Comparison of ENCODE assay signal across 10 mouse cellular contexts in genomic region chr8:104601386-104601785, GRCm38 (mm10). TPM values are rescaled to one million over a fixed set of nuclear protein-coding genes. Genes with fewer than 3 reads are reported as not detected.
DNase-seq lines count a peak whose midpoint lies in the region; ATAC-seq and TF ChIP-seq lines count a peak whose summit lies in the region.
"Had no signal": no experiment of that assay in that cellular context is flagged by ENCODE, and none has a peak within 500 bp of the region (broad histone marks: within the 10 kb centered on the region; RNA-seq: fewer than 3 reads in every experiment).

No protein-coding gene starts in this region.

- no peak overlapping the region for H3K9ac ChIP-seq in lung, embryonic 14.5 days
- 0 out of 2 replicates have a peak overlapping the region, but pooled peaks have one; percentile 23 for H3K9ac ChIP-seq in intestine, embryonic 15.5 days
- 0 out of 2 replicates have a peak overlapping the region, but pooled peaks have one; percentile 14 for H3K9ac ChIP-seq in stomach, embryonic 14.5 days (replicated peaks; ENCODE audit: low read depth, low read length)

- ATAC-seq in lung, embryonic 14.5 days (ENCODE audit: insufficient read depth) = no peak
- ATAC-seq in intestine, embryonic 15.5 days = no peak
- no peak for ATAC-seq in stomach, embryonic 14.5 days (ENCODE audit: insufficient number of reproducible peaks, insufficient read depth, low FRiP score, low read depth)

- 33% methylated on average over 7 of the region's 7 CpGs for WGBS in lung, embryonic 14.5 days
- 26% methylated on average over 7 of the region's 7 CpGs for WGBS in intestine, embryonic 15.5 days
- WGBS in stomach, embryonic 14.5 days = 28% methylated on average over 7 of the region's 7 CpGs

- H3K9me3 ChIP-seq in lung, embryonic 14.5 days (ENCODE audit: low read depth, low read length) = no peaks in the 10 kb centered on the region
- no peaks in the 10 kb centered on the region for H3K9me3 ChIP-seq in intestine, embryonic 15.5 days
- H3K9me3 ChIP-seq in stomach, embryonic 14.5 days (ENCODE audit: control insufficient read depth, low read depth, low read length) = no peaks in the 10 kb centered on the region

- no peaks in the 10 kb centered on the region for H3K27me3 ChIP-seq in lung, embryonic 14.5 days (ENCODE audit: insufficient read depth, low read length)
- H3K27me3 ChIP-seq in intestine, embryonic 15.5 days (replicated peaks) = no peaks in the 10 kb centered on the region
- H3K27me3 ChIP-seq in stomach, embryonic 14.5 days (ENCODE audit: control insufficient read depth, insufficient read depth, low read length) = no peaks in the 10 kb centered on the region

- H3K4me2 ChIP-seq in lung, embryonic 14.5 days = peak overlapping the region; percentile 56
- peak overlapping the region; percentile 62 for H3K4me2 ChIP-seq in intestine, embryonic 15.5 days (replicated peaks)
- H3K4me2 ChIP-seq in stomach, embryonic 14.5 days (replicated peaks; ENCODE audit: low read depth, low read length) = peak overlapping the region; percentile 41; the same call in 1 of the 2 replicates

- H3K4me1 ChIP-seq in lung, embryonic 14.5 days (ENCODE audit: insufficient read depth) = 0 out of 2 replicates have a peak, but pooled peaks cover 4% of the 10 kb centered on the region
- peaks cover 17% of the 10 kb centered on the region for H3K4me1 ChIP-seq in intestine, embryonic 15.5 days (replicated peaks)
- H3K4me1 ChIP-seq in stomach, embryonic 14.5 days (ENCODE audit: control insufficient read depth, insufficient read depth, low read length) = peaks cover 6% of the 10 kb centered on the region; the same call in 1 of the 2 replicates

- H3K36me3 ChIP-seq in lung, embryonic 14.5 days (ENCODE audit: insufficient read depth) = peaks cover 8% of the 10 kb centered on the region
- no peaks in the 10 kb centered on the region for H3K36me3 ChIP-seq in intestine, embryonic 15.5 days
- H3K36me3 ChIP-seq in stomach, embryonic 14.5 days (ENCODE audit: control insufficient read depth, insufficient read depth, low read length) = peaks cover 2% of the 10 kb centered on the region; the same call in 1 of the 2 replicates

- TF ChIP-seq CTCF in lung, embryonic 14.5 days (IDR thresholded peaks at IDR 0.05; ENCODE audit: low read depth) = no peak

- H3K27ac ChIP-seq in lung, embryonic 14.5 days (ENCODE audit: low read depth) = no peak overlapping the region
- H3K27ac ChIP-seq in intestine, embryonic 15.5 days = no peak overlapping the region
- H3K27ac ChIP-seq in stomach, embryonic 14.5 days (ENCODE audit: low read length) = no peak overlapping the region

- no peak overlapping the region for H3K4me3 ChIP-seq in lung, embryonic 14.5 days (ENCODE audit: low read depth, low read length)
- no peak overlapping the region for H3K4me3 ChIP-seq in intestine, embryonic 15.5 days (replicated peaks)
- no peak overlapping the region for H3K4me3 ChIP-seq in stomach, embryonic 14.5 days (ENCODE audit: low read depth, low read length)

- peak; percentile 88 for DNase-seq in heart, adult 11 months
- DNase-seq in heart, postnatal 4 days = no peak
- DNase-seq in lung, embryonic 14.5 days = no peak
- DNase-seq in lung, postnatal 10 days = no peak
- no peak for DNase-seq in right cerebral cortex, postnatal 36 days (ENCODE audit: low spot score in 2 of 2)
- DNase-seq in thymus, postnatal 36 days = no peak
- DNase-seq: kidney, adult 8-10 months had no signal

RNA-seq across cellular contexts. Expression of gene Pdp2, which starts 10.1 kb away (rescaled TPM):
- total RNA-seq in heart, postnatal 4 days (2021) = 1 to 10 TPM; 5.0 to 5.4 TPM
- 10.3 and 11.0 TPM in 2 replicates for polyA plus RNA-seq in lung, embryonic 14.5 days (2014; fragmentation: Nextera tagmentation; extraction: Ambion mirVana)
- 16.1 and 17.0 TPM in 2 replicates for polyA plus RNA-seq in intestine, embryonic 15.5 days (2015; fragmentation: Nextera tagmentation; extraction: Ambion mirVana)
- 13.7 and 14.3 TPM in 2 replicates for polyA plus RNA-seq in stomach, embryonic 14.5 days (2014; fragmentation: Nextera tagmentation; extraction: Ambion mirVana)

RNA-seq across cellular contexts. Expression of gene Cdh16, which starts 22.8 kb away (rescaled TPM):
- total RNA-seq in heart, postnatal 4 days (2021) = 1 to 10 TPM; 2.8 to 4.6 TPM
- 32.2 and 33.7 TPM in 2 replicates for polyA plus RNA-seq in lung, embryonic 14.5 days (2014; fragmentation: Nextera tagmentation; extraction: Ambion mirVana)
- 0.56 and 0.79 TPM in 2 replicates for polyA plus RNA-seq in intestine, embryonic 15.5 days (2015; fragmentation: Nextera tagmentation; extraction: Ambion mirVana)
- polyA plus RNA-seq in stomach, embryonic 14.5 days (2014; fragmentation: Nextera tagmentation; extraction: Ambion mirVana) = 4.9 and 6.0 TPM in 2 replicates
- polyA plus RNA-seq: limb, embryonic 11.5 days had no signal

RNA-seq across cellular contexts. Expression of gene Rrad, which starts 29.7 kb away (rescaled TPM):
- total RNA-seq in heart, postnatal 4 days (2021) = 100 to 1,000 TPM; 193 to 274 TPM
- polyA plus RNA-seq in lung, embryonic 14.5 days (2014; fragmentation: Nextera tagmentation; extraction: Ambion mirVana) = 10.1 and 14.1 TPM in 2 replicates
- 4.6 and 4.8 TPM in 2 replicates for polyA plus RNA-seq in intestine, embryonic 15.5 days (2015; fragmentation: Nextera tagmentation; extraction: Ambion mirVana)
- 7.9 and 8.2 TPM in 2 replicates for polyA plus RNA-seq in stomach, embryonic 14.5 days (2014; fragmentation: Nextera tagmentation; extraction: Ambion mirVana)

RNA-seq across cellular contexts. Expression of gene Ciao2b, which starts 40.4 kb away (rescaled TPM):
- 10 to 100 TPM; 82.2 to 85.4 TPM for total RNA-seq in heart, postnatal 4 days (2021)
- 88.3 and 88.4 TPM in 2 replicates for polyA plus RNA-seq in lung, embryonic 14.5 days (2014; fragmentation: Nextera tagmentation; extraction: Ambion mirVana)
- 93.2 and 101 TPM in 2 replicates for polyA plus RNA-seq in intestine, embryonic 15.5 days (2015; fragmentation: Nextera tagmentation; extraction: Ambion mirVana)
- polyA plus RNA-seq in stomach, embryonic 14.5 days (2014; fragmentation: Nextera tagmentation; extraction: Ambion mirVana) = 89.7 and 94.1 TPM in 2 replicates
